Mouse (Mus musculus): ENCODE measurements at regions not wholly inside any gene's neighbourhood (a gene's known extent, or its start where the extent isn't known, plus 50 kb on each side); places are given as distances from the start of the nearest gene placed in this dataset.

DNA sequence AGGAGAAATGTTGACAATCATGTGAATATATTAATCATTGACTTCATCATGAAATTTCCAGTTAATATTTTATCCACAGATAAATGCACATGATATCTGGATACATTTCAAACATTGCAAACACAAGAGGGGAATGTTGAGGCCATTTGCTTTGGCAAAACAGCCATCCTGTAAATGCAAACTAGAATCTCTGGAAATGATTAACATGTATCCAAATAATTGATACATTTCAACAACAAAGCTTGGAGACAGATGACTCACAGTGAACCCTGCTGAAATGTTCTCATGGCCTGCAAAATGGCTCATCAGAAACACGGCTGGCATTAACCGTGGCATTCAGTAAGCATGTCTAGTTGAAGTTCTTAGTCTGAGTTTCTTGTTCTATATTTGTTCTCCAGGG, 382.3 kb downstream of the Rfpl4b start:
- no peak for TF ChIP-seq CTCF (IDR thresholded peaks at IDR 0.05; ENCODE audit: low read depth)
- no peak for TF ChIP-seq EP300 (optimal IDR thresholded peaks at IDR 0.05)

Data from stomach, postnatal 0 days (tissue).